ENCODE assay signal across 8 mouse cellular contexts in the genomic region with DNA sequence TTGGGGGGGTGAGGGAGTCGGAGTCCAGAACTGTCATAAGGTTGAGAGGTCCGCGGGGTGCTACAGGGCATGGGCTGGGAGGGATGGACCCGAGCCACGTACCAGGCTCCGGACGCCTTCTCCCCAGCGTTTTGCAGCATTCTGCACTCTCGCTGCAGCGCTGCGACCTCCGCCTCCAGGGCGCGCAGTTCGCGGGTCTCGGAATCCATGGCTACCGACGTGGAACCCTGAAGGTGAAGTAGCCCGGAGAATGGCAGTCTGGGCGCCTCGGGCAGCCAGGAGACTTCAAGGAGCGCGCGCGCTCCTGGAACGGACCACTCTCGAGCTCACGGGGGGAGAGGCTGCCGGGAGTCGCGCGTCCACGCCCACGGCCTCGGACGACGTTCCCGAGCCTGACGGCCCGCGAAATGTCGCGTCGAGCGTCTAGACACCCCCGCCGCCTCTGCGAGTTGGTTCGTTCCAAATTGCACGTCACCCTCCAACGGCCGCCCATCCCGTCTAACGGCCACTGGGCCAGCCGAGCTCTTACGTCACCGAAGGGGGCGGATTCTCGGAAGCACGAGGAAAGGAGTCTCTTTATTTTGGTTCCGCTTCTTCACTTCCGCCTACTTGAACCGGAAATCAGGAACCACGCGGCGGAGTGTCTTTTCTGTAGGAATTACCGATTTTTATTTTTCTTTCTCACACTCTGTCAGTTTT. TPM values are rescaled to one million over a fixed set of nuclear protein-coding genes. Genes with fewer than 3 reads are reported as not detected.
DNase-seq lines count a peak whose midpoint lies in the region; ATAC-seq lines count a peak whose summit lies in the region.

Cenpp (minus strand) TSS at position 305 of the 699 bp plus-strand sequence.
Nol8 (plus strand) TSS at position 598 of the 699 bp plus-strand sequence.

- H3K9ac ChIP-seq in hindbrain, embryonic 15.5 days: peak within 1 kb of the TSS; percentile 53

- H3K4me2 ChIP-seq in hindbrain, embryonic 15.5 days: peak within 1 kb of the TSS; percentile 93

- peak within 1 kb of the TSS; percentile 75 for H3K4me3 ChIP-seq in hindbrain, embryonic 15.5 days

- H3K27ac ChIP-seq in hindbrain, embryonic 15.5 days (replicated peaks): peak within 1 kb of the TSS; percentile 63; the same call in 1 of the 2 replicates

- ATAC-seq in hindbrain, embryonic 15.5 days (ENCODE audit: low FRiP score, low read depth): peak; percentile 100

- H3K9me3 ChIP-seq in hindbrain, embryonic 15.5 days: no peaks in the 10 kb centered on the region

- no peaks in the 10 kb centered on the region for H3K27me3 ChIP-seq in hindbrain, embryonic 15.5 days

- WGBS in hindbrain, embryonic 15.5 days: under 1% methylated on average over 68 of the region's 68 CpGs

- H3K36me3 ChIP-seq in hindbrain, embryonic 15.5 days: peaks cover 15% of the 10 kb centered on the region

- DNase-seq in T-cell, adult 2 months (ENCODE audit: low spot score): peak; percentile 99
- peak; percentile 99 to 100 for DNase-seq in cerebellum, postnatal 36 days
- DNase-seq in frontal cortex, postnatal 36 days (ENCODE audit: low spot score in 2 of 2): peak; percentile 100
- DNase-seq in left cerebral cortex, adult 11 months (ENCODE audit: low spot score): peak; percentile 98
- peak; percentile 100 for DNase-seq in lung, postnatal 4 days
- DNase-seq in retina, postnatal 7 days (ENCODE audit: low read depth, low spot score): peak; percentile 99
- peak; percentile 91 for DNase-seq in urinary bladder, adult 2 months (ENCODE audit: low spot score)

- H3K4me1 ChIP-seq in hindbrain, embryonic 15.5 days (replicated peaks): peaks cover 18% of the 10 kb centered on the region

RNA-seq across cellular contexts. Expression of gene Cenpp, which starts in this region (rescaled TPM):
- 7.1 and 8.5 TPM in 2 replicates for polyA plus RNA-seq in hindbrain, embryonic 15.5 days (2015; fragmentation: Nextera tagmentation; extraction: Ambion mirVana)
- 1.1 TPM in 2 replicates for polyA plus RNA-seq in urinary bladder, adult 2 months (2012; rRNA removed)

RNA-seq across cellular contexts. Expression of gene Nol8, which starts in this region (rescaled TPM):
- 15.0 and 16.8 TPM in 2 replicates for polyA plus RNA-seq in hindbrain, embryonic 15.5 days (2015; fragmentation: Nextera tagmentation; extraction: Ambion mirVana)
- 9.5 and 9.9 TPM in 2 replicates for polyA plus RNA-seq in urinary bladder, adult 2 months (2012; rRNA removed)

Comparison
In these comparisons a context has a peak if more than half of its experiments do, and no peak if none do; other contexts are left out.
1. Peak in every context shown above with its lines: DNase-seq, ATAC-seq, H3K4me3 ChIP-seq and H3K27ac ChIP-seq.